Mouse (Mus musculus) ES-Bruce4 (cell line): Measurements from ENCODE around the gene Ccnj.

ENCODE experiments used
- CTCF ChIP-seq: IDR thresholded peaks from one replicate; pipeline ENCODE4 v1.8.1; 2011; ENCODE audit warnings: low read depth, low read length
- POLR2A ChIP-seq: IDR thresholded peaks from one replicate; pipeline ENCODE4 v1.8.1; 2011; ENCODE audit warnings: low read length; ENCODE audit not compliant: insufficient read depth

- TF ChIP-seq CTCF (no peak), POLR2A (no peak)
Measured at GRCm38 (mm10) chr19:40895393-40895703, 64.3 kb downstream of the Ccnj start.
